Mouse (Mus musculus) ovary, adult 18-20 months (tissue): ENCODE measurements around the gene Ttc33.
"Not testable (repeated sequence)": the region's sequence is repeated elsewhere in the genome, so short reads cannot be mapped to it uniquely, and the experiment has no call there.

Experiments used
- DNase-seq: peaks from one replicate; pipeline ENCODE4 v3.0.0; 2022; ENCODE audit warnings: low spot score, mixed read lengths

Ttc33 gene

DNA sequence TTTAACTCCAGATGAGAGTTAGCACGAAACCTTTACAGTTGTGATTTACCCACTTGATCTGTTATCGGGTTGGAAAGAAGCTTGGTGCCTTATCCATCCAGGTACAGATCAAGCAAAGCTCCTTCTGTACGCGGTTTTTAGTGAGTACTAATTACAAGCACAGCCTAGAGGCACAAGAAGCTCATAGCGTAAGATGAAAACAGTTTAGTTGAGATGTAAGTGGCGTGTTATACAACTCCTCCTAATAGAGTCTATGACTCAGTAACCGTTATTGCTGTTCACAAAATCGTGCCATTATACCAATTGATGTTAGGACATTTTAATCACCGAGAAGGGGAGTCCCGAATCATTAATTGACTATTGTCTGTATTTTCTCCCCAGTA lies 959 bp downstream of the Ttc33 start:
- no peak for DNase-seq

- no peak for DNase-seq
These were observed 1.8 kb downstream of the Ttc33 start for GRCm38 (mm10) chr15:5187116-5187515.

DNA sequence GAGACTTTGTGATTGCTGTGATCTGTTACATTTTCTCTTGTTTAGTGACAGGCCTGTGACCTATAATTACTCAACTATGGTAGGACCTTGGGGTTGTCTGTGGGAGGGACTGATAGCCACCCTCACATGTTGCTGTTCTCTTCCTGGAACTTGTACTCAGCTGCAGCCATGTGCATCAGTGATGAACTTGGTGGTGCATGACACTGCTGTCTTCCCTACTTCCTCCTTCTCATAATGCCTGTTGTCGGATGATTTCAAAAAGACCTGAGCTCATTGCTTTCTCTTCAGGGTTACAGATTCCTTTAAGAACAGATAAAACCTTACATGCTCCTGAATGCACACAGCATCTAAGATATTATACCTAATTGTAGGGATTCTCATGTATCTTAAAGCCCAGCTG lies 2.7 kb downstream of the Ttc33 start:
- DNase-seq: no peak

GRCm38 (mm10) chr15:5189504-5190093 lies 4.3 kb downstream of the Ttc33 start:
- no peak for DNase-seq

GRCm38 (mm10) chr15:5193833-5194232 lies 8.5 kb downstream of the Ttc33 start:
- no peak for DNase-seq

- DNase-seq: no peak
These were observed 9.1 kb downstream of the Ttc33 start for GRCm38 (mm10) chr15:5194446-5194845.

DNA sequence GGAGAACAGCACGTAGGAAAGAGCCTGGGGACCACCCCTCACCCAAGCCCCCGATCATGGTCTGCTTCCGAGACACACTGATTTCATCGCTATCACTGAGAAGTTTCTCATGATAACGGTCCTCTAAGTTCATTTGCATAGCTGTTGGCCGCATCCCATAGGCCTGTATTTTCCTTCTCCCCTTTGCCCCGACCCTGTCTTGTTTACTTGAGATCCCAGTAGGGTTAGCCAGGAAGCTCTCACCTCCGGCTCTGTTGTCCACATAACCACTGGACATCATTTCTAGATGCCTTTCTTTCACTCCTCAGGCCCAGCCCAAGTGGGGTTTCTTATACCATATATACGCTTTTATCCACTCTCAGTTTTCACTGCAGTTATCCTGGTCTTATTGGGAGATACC lies 9.6 kb downstream of the Ttc33 start:
- no peak for DNase-seq

GRCm38 (mm10) chr15:5195987-5196514 lies 10.7 kb downstream of the Ttc33 start:
- no peak for DNase-seq

DNA sequence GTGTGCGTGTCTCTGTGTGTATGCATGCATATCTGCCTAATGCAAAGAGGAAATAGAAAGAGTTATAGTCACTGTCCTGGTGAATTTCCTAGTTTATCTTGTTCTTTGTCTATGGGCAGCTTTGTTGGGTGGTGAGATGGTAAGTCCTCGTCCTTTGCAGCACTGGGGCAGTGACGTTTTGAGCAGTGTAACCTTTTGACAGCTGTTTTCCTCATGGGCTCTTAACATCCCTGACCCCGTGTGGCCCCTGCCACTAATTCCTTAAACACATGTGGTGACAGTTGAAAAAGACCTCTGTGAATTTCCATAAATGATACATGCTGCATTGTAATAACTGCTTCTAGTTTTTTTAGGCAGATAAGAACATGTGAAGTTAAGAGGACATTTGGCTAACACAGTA lies 11.4 kb downstream of the Ttc33 start:
- no peak for DNase-seq

GRCm38 (mm10) chr15:5205222-5205621 lies 19.9 kb downstream of the Ttc33 start:
- no peak for DNase-seq

GRCm38 (mm10) chr15:5209116-5209515 lies 23.8 kb downstream of the Ttc33 start:
- no peak for DNase-seq

- no peak for DNase-seq
These were observed 35.2 kb downstream of the Ttc33 start for GRCm38 (mm10) chr15:5220491-5220890.

- not testable (repeated sequence) for DNase-seq
These were observed 45.4 kb downstream of the Ttc33 start for GRCm38 (mm10) chr15:5230746-5231145.

DNA sequence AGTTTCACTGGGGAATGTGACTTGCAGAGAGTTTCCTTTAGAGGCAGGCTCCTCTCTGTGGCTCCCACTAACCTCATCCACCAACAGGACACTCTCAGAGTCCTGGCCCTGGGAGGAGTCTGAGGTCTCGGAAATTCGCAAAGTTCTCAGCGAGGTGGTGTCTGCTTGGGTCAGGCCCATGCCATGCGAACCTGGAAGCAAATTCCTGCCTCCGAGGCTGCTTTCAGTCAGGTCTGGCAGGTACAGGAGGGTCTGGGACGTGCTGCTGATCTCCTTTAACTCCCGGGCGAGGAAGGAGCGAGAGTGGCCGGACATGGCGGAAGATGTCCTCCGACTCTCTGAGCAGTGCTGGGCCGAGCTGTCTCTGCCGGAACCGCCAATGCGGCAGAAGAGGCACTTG lies 49.3 kb downstream of the Ttc33 start:
- DNase-seq: no peak

DNA sequence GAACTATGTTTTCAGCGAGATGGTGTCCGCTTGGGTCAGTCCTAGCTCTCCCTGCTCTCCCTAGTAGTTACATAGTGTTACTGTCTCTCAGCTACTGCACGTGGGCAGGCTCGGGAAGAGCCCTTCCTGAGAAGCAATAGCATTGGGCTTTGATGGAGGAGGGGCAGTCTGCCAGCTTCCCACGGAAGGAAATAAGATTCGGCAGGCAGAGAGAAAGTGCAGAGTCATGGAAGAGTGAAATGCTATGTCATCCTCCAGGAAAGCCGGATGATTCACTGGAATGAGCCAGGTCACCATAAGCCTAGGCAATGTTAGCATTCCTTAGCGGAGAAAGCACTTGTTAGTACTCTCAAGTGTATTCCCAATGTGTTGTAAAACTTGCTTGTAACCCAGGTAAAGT lies 50.2 kb downstream of the Ttc33 start:
- no peak for DNase-seq

DNA sequence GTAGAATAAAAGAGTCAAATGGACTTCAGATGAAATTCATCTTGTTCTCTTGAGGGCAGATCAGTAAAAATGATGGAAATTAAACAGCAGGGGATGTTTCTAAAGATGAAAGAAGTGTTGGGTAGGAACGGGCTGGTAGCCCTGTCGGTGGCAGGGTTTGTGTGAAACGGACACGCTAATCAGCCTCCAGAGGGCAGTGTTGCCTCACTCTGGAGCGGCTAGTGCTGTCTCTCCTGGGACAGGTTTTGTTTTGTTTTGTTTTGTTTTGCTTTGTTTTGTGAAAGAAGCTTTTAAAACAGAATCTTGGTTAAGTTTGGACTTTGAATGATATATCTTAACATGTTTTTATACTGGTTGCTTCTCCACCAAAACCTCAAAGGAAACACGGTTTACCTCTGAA lies 51.2 kb downstream of the Ttc33 start:
- peak; percentile 48 for DNase-seq

DNA sequence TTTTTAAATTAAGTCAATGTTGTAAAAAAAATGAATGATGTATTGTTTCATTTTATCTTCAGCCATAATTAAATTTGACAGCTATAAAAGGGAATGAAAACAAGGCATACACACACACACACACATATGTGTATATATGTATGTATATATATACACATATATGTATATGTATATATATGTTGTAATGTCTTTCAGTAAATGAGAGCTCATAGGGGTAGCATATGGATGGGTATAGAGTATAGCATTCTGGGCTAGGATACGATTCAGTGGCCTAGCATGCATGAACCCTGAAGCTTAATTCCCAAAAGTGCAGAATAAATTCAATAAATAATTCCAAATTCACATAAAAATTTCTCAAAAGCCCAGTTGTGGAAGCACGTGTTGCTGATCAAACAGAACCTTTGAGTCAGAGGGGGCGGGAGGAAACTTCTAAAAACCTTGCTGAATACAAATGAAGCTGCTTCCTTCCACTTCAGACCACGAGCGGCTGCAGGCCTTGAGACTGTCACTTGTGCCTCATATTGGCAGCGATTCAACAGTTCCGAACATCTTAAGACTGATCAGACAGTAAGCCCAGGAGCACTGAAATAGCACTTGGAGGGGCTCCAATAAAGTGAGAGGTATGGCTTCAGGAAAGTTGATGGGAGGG lies 51.8 kb downstream of the Ttc33 start:
- no peak for DNase-seq

- no peak for DNase-seq
These were observed 52.7 kb downstream of the Ttc33 start for GRCm38 (mm10) chr15:5238073-5238472.

- no peak for DNase-seq
These were observed 53.2 kb downstream of the Ttc33 start for GRCm38 (mm10) chr15:5238553-5238952.

DNA sequence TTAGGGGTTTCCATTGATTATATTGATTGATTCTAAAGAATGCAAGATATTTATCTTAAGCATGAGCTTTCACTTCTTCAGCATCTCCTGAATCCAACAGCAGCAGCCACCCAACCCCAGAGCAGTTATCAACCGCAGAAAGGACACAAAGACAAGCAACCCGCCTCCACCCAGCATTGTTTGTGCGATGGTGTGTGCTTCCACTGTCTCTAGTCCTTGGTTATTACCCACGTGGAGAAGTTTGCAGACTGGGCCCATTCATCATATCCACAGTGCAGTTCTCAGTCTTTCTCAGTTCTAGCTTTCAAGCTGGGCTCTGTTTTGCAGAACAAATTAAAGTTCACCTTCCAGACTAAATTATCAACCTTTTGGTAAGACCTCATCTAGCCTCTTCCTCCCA lies 54.0 kb downstream of the Ttc33 start:
- DNase-seq: no peak

DNA sequence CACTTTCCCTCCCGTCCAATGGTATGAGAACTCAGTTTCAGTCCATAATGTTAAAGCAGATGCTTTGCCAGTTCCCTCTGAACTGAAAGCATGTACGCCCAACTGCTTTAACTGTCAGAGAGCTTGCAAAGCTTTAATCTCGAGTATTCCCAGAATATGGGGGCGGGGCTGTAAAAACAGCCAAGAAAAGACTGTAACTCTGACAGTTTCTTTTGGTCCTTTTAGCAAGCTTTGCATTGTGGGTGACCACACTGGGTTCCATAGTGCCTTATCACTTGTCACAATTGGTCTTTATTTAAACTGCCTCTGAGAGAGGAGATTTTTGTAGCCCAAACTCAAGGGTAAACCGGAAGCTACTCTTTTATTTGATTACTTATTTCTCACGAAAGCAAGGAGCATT lies 54.6 kb downstream of the Ttc33 start:
- DNase-seq: no peak

DNA sequence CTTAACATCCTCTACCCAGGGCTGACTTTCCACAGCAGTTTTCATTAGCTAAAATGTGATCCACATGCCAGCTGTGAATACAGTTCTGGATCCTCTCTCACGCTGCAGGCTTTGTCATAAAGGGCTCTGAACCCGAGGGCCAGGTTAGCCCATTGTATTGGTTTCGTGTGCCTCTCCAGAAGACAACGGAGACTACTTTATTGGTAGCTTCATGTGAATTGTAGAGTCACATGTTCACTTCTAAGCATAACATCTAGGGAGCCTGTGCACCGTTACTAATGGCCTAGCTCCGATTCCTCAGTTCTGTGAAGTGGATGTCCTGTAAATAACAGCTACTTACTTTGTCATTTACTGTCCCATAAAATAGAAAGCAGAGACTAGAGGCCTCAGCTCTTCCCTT lies 55.0 kb downstream of the Ttc33 start:
- DNase-seq: no peak

- DNase-seq: peak; percentile 42
These were observed 56.2 kb downstream of the Ttc33 start for GRCm38 (mm10) chr15:5241304-5242201.
